Mouse (Mus musculus) heart, postnatal 0 days (tissue): ENCODE data around the gene Ephb2.

Experiments
- CTCF ChIP-seq: IDR thresholded peaks from 2 replicates; pipeline ENCODE4 v1.5.1; 2016; ENCODE audit warnings: antibody characterized with exemption, control low read depth, low read depth
- EP300 ChIP-seq: IDR thresholded peaks from 2 replicates; pipeline ENCODE4 v1.6.1; 2016; ENCODE audit warnings: antibody characterized with exemption, low read depth

GRCm38 (mm10) chr4:136739189-136739588 lies 96.6 kb downstream of the Ephb2 start:
- no peak for TF ChIP-seq CTCF
- no peak for TF ChIP-seq EP300
